Mouse (Mus musculus) G1E (cell line): ENCODE data around the gene Ddx6. TPM values are rescaled to one million over a fixed set of nuclear protein-coding genes. Genes with fewer than 3 reads are reported as not detected.
A peak's percentile ranks its signal among the peaks of the same experiment; 100 is the strongest.

Source experiments
- ATAC-seq: 2 replicates; pipeline ENCODE4 v1.8.0; 2016; ENCODE audit warnings: mild to moderate bottlenecking; ENCODE audit not compliant: insufficient number of reproducible peaks, poor library complexity, low FRiP score, severe bottlenecking; ENCODE audit errors: extremely low read depth
- DNase-seq: peaks from one replicate; pipeline ENCODE4 v3.0.0; 2012; ENCODE audit warnings: low spot score
- H3K27me3 ChIP-seq: 2 replicates; pipeline ENCODE4 v1.6.1; 2012; ENCODE audit warnings: mild to moderate bottlenecking, low read length, inconsistent platforms; ENCODE audit not compliant: insufficient read depth
- H3K36me3 ChIP-seq: replicated peaks from 2 replicates; pipeline ENCODE3; 2012; ENCODE audit warnings: mild to moderate bottlenecking, inconsistent platforms
- H3K4me1 ChIP-seq: 2 replicates; pipeline ENCODE4 v1.6.1; 2012; ENCODE audit warnings: low read depth, low read length, inconsistent platforms, mixed read lengths; ENCODE audit not compliant: insufficient read depth
- H3K4me3 ChIP-seq: 2 replicates; pipeline ENCODE4 v1.5.1; 2012; ENCODE audit warnings: low read depth, mild to moderate bottlenecking, inconsistent platforms, low read length, moderate library complexity, mixed read lengths
- H3K9me3 ChIP-seq: replicated peaks from 2 replicates; pipeline ENCODE4 v1.6.1; 2012; ENCODE audit warnings: inconsistent platforms
- CTCF ChIP-seq: IDR thresholded peaks from 2 replicates; pipeline ENCODE4 v1.5.1; 2012; ENCODE audit warnings: low read depth, low read length, inconsistent platforms, mixed read lengths
- GATA1 ChIP-seq: IDR thresholded peaks from 2 replicates; pipeline ENCODE4 v1.6.1; 2012; ENCODE audit warnings: borderline replicate concordance, low read length, inconsistent platforms, mixed read lengths
- GATA2 ChIP-seq: IDR thresholded peaks from 2 replicates; pipeline ENCODE4 v1.6.1; 2012; ENCODE audit warnings: low read depth, low read length, inconsistent platforms, borderline replicate concordance
- POLR2AphosphoS5 ChIP-seq: IDR thresholded peaks from 2 replicates; pipeline ENCODE4 v1.6.1; 2012; ENCODE audit warnings: low read depth, low read length, inconsistent platforms; ENCODE audit not compliant: insufficient replicate concordance
- TAL1 ChIP-seq: conservative IDR thresholded peaks from 2 replicates; pipeline ENCODE4 v1.6.1; 2012; ENCODE audit warnings: low read depth, low read length, inconsistent platforms, mixed read lengths
- polyA plus RNA-seq: library from polyadenylated mRNA; stranded (reverse); fragments of >175 nt; gene quantifications from 2 replicates; pipeline ENCODE4 v1.2.3, GENCODE M21; 2012
- total RNA-seq, 2 experiments: library from RNA; stranded (forward) in 1 of 2; stranded (reverse) in 1 of 2; fragments of 200-1000 nt in 1 of 2; fragments of >200 nt in 1 of 2; fragmentation: Nextera tagmentation in 1 of 2; gene quantifications; 2 replicates each; pipeline ENCODE4 v1.2.3; 2014 to 2017

Gene Ddx6
- total and polyA plus RNA-seq, 3 experiments, result 23.2 to 88.2 (median 54.5) TPM

DNA sequence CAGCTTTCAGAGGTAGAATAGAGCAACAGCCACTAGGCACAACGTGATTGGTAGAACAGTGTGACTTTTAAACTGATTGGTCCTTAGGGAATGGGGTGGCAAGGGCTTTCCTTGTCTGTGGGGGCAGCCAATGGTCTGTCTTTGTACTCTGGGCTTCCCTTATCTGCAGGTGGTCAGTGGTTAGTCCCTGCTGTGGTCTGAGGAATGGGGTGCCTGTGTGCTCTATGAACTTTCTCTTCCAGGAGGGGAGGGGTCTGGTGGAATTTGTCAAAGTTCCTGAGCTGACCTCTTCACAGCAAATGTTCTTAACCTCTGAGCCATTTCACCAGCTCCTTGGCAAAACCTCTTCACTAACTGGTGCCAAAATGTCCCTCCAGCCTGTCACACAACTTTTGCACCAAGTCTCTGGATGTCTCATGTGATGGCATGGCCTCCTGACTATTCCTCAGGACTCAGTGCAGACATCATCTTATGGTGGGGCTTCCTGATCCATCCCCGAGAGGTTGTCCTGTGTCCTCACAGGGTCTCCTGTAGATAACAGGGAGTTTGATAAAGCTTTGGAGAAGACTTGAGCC, 67.7 kb downstream of the Ddx6 start:
- Histone ChIP-seq H3K27me3 (peaks cover 50% of the 10 kb centered on the region), H3K36me3 (no peaks in the 10 kb centered on the region), H3K4me1 (no peaks in the 10 kb centered on the region), H3K9me3 (no peaks in the 10 kb centered on the region), H3K4me3 (no peak overlapping the region)
- no peak for DNase-seq
- no peak for ATAC-seq
- TF ChIP-seq GATA1 (no peak), CTCF (no peak), POLR2AphosphoS5 (no peak), TAL1 (no peak), GATA2 (no peak)

DNA sequence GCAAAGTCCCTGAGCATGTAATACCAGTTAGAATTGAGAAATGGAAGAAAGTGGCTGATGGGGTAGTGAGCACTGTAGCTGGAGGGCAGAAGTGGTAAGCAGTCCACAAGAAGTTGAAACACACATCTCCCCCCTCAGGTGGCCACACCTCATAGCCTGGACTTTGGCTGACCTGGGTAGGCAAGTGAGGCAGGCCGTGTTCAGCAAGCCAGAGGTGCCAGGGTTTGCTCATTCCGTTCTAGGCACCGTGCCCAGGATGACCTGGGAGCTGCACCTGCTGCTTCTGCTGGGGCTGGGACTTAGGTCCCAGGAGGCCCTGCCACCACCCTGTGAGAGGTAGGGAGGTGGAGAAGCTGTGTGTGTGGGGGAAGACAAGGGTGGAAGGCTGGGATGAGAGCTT, 68.3 kb downstream of the Ddx6 start, which contains the start of gene Treh:
Gene Treh (plus strand): TSS at position 229 of the 400 bp plus-strand sequence.
- Histone ChIP-seq H3K9me3 (no peaks in the 10 kb centered on the region), H3K4me3 (no peak within 1 kb of the TSS), H3K36me3 (no peaks in the 10 kb centered on the region), H3K27me3 (peaks cover 51% of the 10 kb centered on the region), H3K4me1 (no peaks in the 10 kb centered on the region)
- TF ChIP-seq GATA1 (no peak), TAL1 (no peak), POLR2AphosphoS5 (no peak), GATA2 (no peak), CTCF (no peak)
- DNase-seq (no peak), ATAC-seq (no peak)

DNA sequence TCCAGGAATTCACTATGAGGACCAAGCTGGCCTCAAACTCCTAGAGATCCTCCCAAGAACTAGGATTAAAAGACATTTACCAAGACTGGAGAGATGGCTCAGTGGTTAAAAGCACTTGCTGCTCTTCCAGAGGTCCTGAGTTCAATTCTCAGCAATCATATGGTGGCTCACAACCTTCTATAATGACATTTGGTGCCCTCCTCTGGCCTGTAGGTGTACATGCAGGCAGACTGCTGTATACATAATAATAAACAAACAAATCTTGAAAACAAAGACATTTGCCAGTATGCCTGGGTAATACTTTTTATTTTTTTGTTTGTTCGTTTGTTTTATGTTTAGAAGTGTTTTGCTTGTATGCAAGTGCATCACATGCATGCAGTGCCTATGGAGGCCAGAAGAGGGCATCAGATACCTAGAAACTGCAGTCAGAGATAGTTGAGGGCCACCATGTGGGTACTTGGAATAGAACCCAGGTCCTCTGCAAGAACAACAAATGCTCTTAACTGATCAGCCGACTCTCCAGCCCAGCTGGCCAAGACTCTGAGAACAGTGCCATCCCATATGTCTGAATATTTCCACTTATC, 73.7 kb downstream of the Ddx6 start:
- no peaks in the 10 kb centered on the region for H3K9me3 ChIP-seq
- no peaks in the 10 kb centered on the region for H3K36me3 ChIP-seq
- no peak for TF ChIP-seq GATA2
- TF ChIP-seq TAL1, result no peak
- no peak for TF ChIP-seq POLR2AphosphoS5
- TF ChIP-seq GATA1, result no peak
- no peak for TF ChIP-seq CTCF
- no peaks in the 10 kb centered on the region for H3K4me1 ChIP-seq
- H3K4me3 ChIP-seq, result no peak overlapping the region
- ATAC-seq, result no peak
- peaks cover 54% of the 10 kb centered on the region for H3K27me3 ChIP-seq
- no peak for DNase-seq

DNA sequence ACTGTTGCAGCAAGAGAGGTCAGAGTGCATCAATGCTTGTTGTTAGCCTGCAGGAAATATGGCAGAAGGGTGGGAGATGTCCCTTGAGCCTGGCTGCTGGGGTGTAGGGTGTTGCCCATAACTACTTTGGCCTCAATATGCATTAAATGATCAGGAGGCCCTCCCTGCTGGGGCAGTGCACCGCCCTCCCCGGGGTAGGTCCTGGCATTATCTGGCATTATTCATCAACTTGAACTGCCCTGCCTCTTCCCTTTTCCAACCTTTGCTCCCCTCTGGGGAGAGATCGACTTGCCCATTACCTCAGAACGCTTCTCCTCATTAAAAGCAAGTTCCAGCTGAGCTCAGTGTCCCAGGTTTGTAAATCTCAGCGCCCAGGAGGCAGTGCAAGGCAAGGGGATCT, 74.9 kb downstream of the Ddx6 start:
- Histone ChIP-seq H3K36me3 (no peaks in the 10 kb centered on the region), H3K27me3 (peaks cover 56% of the 10 kb centered on the region), H3K4me3 (no peak overlapping the region), H3K4me1 (no peaks in the 10 kb centered on the region), H3K9me3 (no peaks in the 10 kb centered on the region)
- no peak for TF ChIP-seq TAL1
- TF ChIP-seq CTCF, result no peak
- TF ChIP-seq GATA2, result no peak
- TF ChIP-seq GATA1, result no peak
- no peak for TF ChIP-seq POLR2AphosphoS5
- ATAC-seq, result no peak
- no peak for DNase-seq

DNA sequence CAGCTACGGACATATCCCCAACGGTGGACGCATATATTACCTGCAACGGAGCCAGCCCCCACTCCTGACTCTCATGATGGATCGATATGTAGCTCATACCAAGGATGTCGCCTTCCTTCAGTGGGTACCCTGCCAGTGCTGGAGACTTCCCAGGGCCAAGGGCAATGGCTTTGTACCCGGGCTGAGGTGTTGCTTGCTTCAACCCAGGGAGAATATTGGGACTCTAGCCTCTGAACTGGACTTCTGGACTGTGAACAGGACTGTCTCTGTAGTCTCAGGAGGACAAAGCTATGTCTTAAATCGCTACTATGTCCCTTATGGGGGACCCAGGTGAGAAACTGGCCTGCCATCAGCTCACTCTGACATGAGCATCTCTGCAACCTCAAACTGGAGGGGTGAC, 78.4 kb downstream of the Ddx6 start:
- DNase-seq, result no peak
- no peak for ATAC-seq
- Histone ChIP-seq H3K4me1 (no peaks in the 10 kb centered on the region), H3K27me3 (peaks cover 56% of the 10 kb centered on the region), H3K9me3 (no peaks in the 10 kb centered on the region), H3K4me3 (no peak overlapping the region), H3K36me3 (no peaks in the 10 kb centered on the region)
- TF ChIP-seq POLR2AphosphoS5, result no peak
- no peak for TF ChIP-seq GATA1
- no peak for TF ChIP-seq CTCF
- no peak for TF ChIP-seq TAL1
- no peak for TF ChIP-seq GATA2

DNA sequence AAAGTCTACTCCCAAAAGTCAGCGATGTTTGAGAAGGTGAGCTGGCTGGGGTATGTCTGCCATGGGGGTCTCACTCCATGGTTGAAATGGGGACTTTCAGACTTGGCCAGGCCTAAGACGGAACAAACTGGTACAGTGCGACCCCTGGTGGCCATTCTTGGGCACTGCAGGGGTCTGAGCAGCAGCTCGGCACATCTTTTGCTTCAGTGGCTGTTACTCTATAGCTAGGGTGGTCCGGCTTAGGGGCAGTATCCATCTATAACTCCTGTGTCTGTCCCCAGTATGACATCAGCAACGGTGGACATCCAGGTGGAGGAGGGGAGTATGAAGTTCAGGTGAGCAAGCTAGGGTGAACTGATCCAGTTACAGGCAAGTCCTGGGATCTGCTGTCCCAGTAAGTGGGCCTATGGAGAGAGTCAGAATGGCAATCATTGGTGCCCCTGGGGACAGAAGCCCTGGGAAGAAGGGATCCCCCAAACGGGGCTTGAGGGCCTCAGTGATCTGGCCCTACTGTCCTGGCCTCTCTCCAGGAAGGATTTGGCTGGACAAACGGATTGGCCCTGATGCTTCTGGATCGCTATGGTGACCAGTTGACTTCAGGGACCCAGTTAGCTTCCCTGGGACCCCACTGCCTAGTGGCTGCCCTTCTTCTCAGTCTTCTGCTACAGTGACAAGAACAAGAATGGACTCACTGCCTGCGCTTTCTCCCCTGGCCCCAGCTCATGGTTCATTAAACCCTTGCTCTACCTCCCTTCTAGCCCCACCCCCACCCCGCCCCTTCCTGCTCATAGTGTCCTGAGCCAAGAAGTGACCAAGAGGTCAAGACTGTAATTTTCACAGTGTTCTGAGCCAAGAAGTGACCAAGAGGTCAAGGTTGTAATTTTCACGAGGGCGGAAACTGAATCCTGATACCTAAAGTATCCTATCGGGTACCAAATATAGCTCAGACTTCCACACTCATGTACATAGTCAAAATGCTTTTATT, 80.9 kb downstream of the Ddx6 start:
- Histone ChIP-seq H3K9me3 (no peaks in the 10 kb centered on the region), H3K4me1 (no peaks in the 10 kb centered on the region; the same call in 1 of the 2 replicates), H3K36me3 (no peaks in the 10 kb centered on the region), H3K4me3 (no peak overlapping the region), H3K27me3 (peaks cover 63% of the 10 kb centered on the region)
- DNase-seq (peak; percentile 63), ATAC-seq (no peak)
- TF ChIP-seq TAL1 (no peak), CTCF (peak; percentile 99)
